Mouse (Mus musculus) heart, postnatal 0 days (tissue): ENCODE data around the gene Zcwpw1. TPM values are rescaled to one million over a fixed set of nuclear protein-coding genes. Genes with fewer than 3 reads are reported as not detected.
"Not testable (repeated sequence)": the region's sequence is repeated elsewhere in the genome, so short reads cannot be mapped to it uniquely, and the experiment has no call there.

ENCODE experiments used
- ATAC-seq: fragments of 200-750 bp; cut with Nextera tagmentation; 2 replicates; pipeline ENCODE4 v1.8.0; 2017; ENCODE audit warnings: low read depth, moderate number of reproducible peaks, moderate library complexity; ENCODE audit not compliant: insufficient read depth
- DNase-seq: peaks from one replicate; pipeline ENCODE4 v3.0.0-alpha.2; 2016; ENCODE audit warnings: low spot score
- H3K27ac ChIP-seq: fragments of 300-500 bp; sonication (generic); 2 replicates; pipeline ENCODE4 v1.5.1; 2014; ENCODE audit warnings: low read depth, mild to moderate bottlenecking
- H3K27me3 ChIP-seq: fragments of 300-500 bp; sonication (generic); 2 replicates; pipeline ENCODE4 v1.6.1; 2014; ENCODE audit warnings: low read length, mixed read lengths; ENCODE audit not compliant: control insufficient read depth, insufficient read depth
- H3K36me3 ChIP-seq: fragments of 300-500 bp; sonication (generic); replicated peaks from 2 replicates; pipeline ENCODE4 v1.6.1; 2014; ENCODE audit warnings: low read length, mixed read lengths; ENCODE audit not compliant: control insufficient read depth, insufficient read depth
- H3K4me1 ChIP-seq: fragments of 300-500 bp; sonication (generic); 2 replicates; pipeline ENCODE4 v1.6.1; 2014; ENCODE audit warnings: antibody characterized with exemption; ENCODE audit not compliant: control insufficient read depth, insufficient read depth
- H3K4me2 ChIP-seq: fragments of 300-500 bp; sonication (generic); 2 replicates; pipeline ENCODE4 v1.6.1; 2014; ENCODE audit warnings: low read depth, mild to moderate bottlenecking, low read length, moderate library complexity
- H3K4me3 ChIP-seq: fragments of 300-500 bp; sonication (generic); 2 replicates; pipeline ENCODE4 v1.5.1; 2014; ENCODE audit warnings: low read depth, low read length
- H3K9ac ChIP-seq: fragments of 300-500 bp; sonication (generic); replicated peaks from 2 replicates; pipeline ENCODE4 v1.6.1; 2014; ENCODE audit warnings: low read depth, low read length, mixed read lengths
- H3K9me3 ChIP-seq: fragments of 300-500 bp; sonication (generic); replicated peaks from 2 replicates; pipeline ENCODE4 v1.6.1; 2016; ENCODE audit warnings: low read length; ENCODE audit not compliant: control insufficient read depth
- CTCF ChIP-seq: IDR thresholded peaks from 2 replicates; pipeline ENCODE4 v1.5.1; 2016; ENCODE audit warnings: antibody characterized with exemption, control low read depth, low read depth
- EP300 ChIP-seq: IDR thresholded peaks from 2 replicates; pipeline ENCODE4 v1.6.1; 2016; ENCODE audit warnings: antibody characterized with exemption, low read depth
- WGBS: fragments of 180-500 bp; shearing (Covaris S2); extraction: QIAGEN DNeasy Blood & Tissue Kit; methylation state at CpG from one replicate; pipeline ENCODE4 v1.1.7; 2014; 5-methylcytosine and 5-hydroxymethylcytosine counted together
- polyA plus RNA-seq: library from polyadenylated mRNA; unstranded; fragments of >200 nt; fragmentation: Nextera tagmentation; extraction: Ambion mirVana; gene quantifications from 2 replicates; pipeline ENCODE4 v1.2.1, GENCODE M21; 2015
- total RNA-seq: library from RNA; depleted of rRNA; stranded (reverse); fragments of >200 nt; gene quantifications from 2 replicates; pipeline ENCODE4 v1.2.3, GENCODE M21; 2014; ENCODE audit warnings: low replicate concordance

Gene Zcwpw1
- total and polyA plus RNA-seq, 2 experiments from 2014 or later: 2.2 to 8.7 TPM

- Histone ChIP-seq H3K9me3 (no peaks in the 10 kb centered on the region), H3K9ac (no peak overlapping the region)
- no peak for ATAC-seq
Measured at GRCm38 (mm10) chr5:137836611-137837010, 49.0 kb downstream of the Zcwpw1 start.

GRCm38 (mm10) chr5:137837110-137837509, 49.5 kb downstream of the Zcwpw1 start:
- not testable (repeated sequence) for H3K27ac ChIP-seq, DNase-seq, H3K4me3 ChIP-seq, H3K9ac ChIP-seq, H3K4me2 ChIP-seq, H3K4me1 ChIP-seq, ATAC-seq, H3K9me3 ChIP-seq, H3K36me3 ChIP-seq, H3K27me3 ChIP-seq

More at GRCm38 (mm10) chr5:137836611-137837010, 49.0 kb downstream of the Zcwpw1 start:
- H3K27me3 ChIP-seq: no peaks in the 10 kb centered on the region
- no peak overlapping the region for H3K4me2 ChIP-seq
- H3K4me1 ChIP-seq: no peaks in the 10 kb centered on the region
- TF ChIP-seq CTCF: no peak
- no peak for TF ChIP-seq EP300
- H3K4me3 ChIP-seq: no peak overlapping the region
- H3K36me3 ChIP-seq: no peaks in the 10 kb centered on the region
- no peak overlapping the region for H3K27ac ChIP-seq
- no peak for DNase-seq

DNA sequence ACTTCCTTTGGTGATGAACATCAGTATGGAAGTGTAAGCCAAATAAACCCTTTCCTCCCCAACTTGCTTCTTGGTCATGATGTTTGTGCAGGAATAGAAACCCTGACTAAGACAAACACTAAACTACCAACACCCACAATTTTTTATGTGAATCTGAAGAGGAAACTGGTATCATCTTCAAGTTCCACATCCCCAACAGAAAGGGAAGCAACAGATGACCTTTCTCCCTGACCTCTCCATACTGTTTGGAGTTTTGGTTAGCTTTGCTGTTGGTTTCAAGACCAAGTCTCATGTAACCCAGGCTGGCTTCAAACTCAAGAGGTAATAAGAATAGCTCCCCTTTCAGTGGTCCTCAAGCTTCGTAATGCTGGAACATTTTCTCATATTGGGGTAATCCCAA, 62.7 kb downstream of the Zcwpw1 start:
- H3K4me2 ChIP-seq, H3K4me1 ChIP-seq, DNase-seq, H3K9me3 ChIP-seq, ATAC-seq, H3K27me3 ChIP-seq, H3K4me3 ChIP-seq, H3K36me3 ChIP-seq, H3K9ac ChIP-seq, H3K27ac ChIP-seq: not testable (repeated sequence)
- WGBS: 44% methylated on average over 1 of the region's 1 CpGs

DNA sequence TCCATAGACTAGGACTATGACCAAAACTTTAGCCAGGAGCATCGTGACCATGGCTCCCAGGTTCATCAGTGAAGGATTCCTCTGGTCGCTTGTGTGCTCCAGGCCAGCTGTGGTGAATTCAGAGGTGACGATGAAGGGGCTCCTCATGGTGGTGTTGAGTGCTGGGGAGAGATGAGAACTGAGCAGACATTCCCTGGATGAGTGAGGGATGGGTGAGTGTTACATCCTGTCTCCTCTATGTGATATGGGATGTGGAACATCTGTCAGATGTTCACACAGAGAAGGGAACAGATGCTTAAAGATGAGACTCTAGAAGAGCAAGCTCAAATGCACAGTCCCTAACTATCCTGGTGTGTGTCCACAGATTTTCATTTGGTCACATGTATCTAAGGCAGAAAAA, 67.3 kb downstream of the Zcwpw1 start:
- not testable (repeated sequence) for ATAC-seq, H3K4me1 ChIP-seq
- WGBS: 51% methylated on average over 3 of the region's 3 CpGs

GRCm38 (mm10) chr5:137856870-137857269, 69.3 kb downstream of the Zcwpw1 start:
- H3K9ac ChIP-seq, H3K4me1 ChIP-seq, DNase-seq, H3K4me2 ChIP-seq, H3K27ac ChIP-seq, H3K9me3 ChIP-seq, ATAC-seq, H3K4me3 ChIP-seq, H3K27me3 ChIP-seq, H3K36me3 ChIP-seq: not testable (repeated sequence)
- 52% methylated on average over 4 of the region's 5 CpGs for WGBS

More for the DNA sequence above, 67.3 kb downstream of the Zcwpw1 start:
- H3K36me3 ChIP-seq, DNase-seq, H3K9ac ChIP-seq, H3K4me3 ChIP-seq, H3K9me3 ChIP-seq, H3K27me3 ChIP-seq, H3K4me2 ChIP-seq, H3K27ac ChIP-seq: not testable (repeated sequence)

DNA sequence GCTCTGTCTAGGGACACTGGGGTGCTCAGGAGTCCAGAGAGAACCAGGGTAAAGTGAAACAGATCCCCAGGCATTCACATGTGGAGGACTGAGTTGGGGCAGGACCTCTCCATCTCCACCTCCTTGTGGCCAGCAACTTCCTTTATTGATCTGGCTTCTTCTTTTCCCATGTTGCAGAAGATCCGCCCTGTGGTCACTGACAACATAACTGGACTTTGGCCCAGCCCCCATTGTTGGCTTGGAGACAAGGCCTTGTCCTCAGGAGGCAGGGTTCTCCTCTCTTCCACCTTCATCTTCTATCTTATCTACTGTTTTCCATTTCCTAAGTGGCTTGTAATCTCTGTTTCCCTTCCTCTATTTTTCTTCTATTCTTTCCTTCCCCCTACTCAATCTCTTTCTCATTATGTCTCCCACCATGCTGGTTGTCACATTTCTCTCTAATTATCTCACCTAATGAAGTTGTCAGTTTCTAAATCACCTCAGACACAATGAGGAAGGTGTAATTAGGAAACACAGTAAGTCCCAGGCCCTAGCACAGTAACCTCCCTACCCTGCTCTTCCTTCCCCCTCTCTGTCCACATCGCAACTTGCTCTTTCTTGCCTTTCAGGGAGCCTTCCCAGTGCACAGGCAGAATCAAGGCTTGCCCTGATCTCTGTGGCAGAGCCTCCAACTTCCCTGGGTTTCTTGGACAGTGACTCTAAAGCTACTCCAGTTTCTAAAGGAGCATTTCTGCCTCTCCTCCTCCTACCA, 70.5 kb downstream of the Zcwpw1 start, which contains the start of gene Pilrb1:
TSS of gene Pilrb1 (minus strand) at position 147 of the 751 bp plus-strand sequence.
- H3K27ac ChIP-seq, H3K4me1 ChIP-seq, H3K4me2 ChIP-seq, H3K36me3 ChIP-seq, H3K27me3 ChIP-seq, H3K4me3 ChIP-seq, H3K9me3 ChIP-seq, DNase-seq, ATAC-seq, H3K9ac ChIP-seq: not testable (repeated sequence)
- WGBS: 55% methylated on average over 2 of the region's 2 CpGs

DNA sequence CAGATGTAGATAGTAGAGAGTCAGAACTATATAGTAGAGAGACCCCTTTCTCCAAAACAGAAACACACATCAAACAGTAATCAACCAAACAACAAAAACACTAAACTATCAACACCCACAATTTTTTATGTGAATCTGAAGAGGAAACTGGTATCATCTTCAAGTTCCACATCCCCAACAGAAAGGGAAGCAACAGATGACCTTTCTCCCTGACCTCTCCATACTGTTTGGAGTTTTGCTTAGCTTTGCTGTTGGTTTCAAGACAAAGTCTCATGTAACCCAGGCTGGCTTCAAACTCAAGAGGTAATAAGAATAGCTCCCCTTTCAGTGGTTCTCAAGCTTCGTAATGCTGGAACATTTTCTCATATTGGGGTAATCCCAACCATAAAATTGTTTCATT, 76.4 kb downstream of the Zcwpw1 start:
- WGBS: 96% methylated on average over 1 of the region's 1 CpGs
- not testable (repeated sequence) for H3K4me3 ChIP-seq, H3K36me3 ChIP-seq, H3K9ac ChIP-seq, H3K27ac ChIP-seq, H3K9me3 ChIP-seq, H3K4me1 ChIP-seq, H3K27me3 ChIP-seq, ATAC-seq, DNase-seq, H3K4me2 ChIP-seq

- 55% methylated on average over 2 of the region's 2 CpGs for WGBS
- H3K36me3 ChIP-seq: not testable (repeated sequence)
Measured at GRCm38 (mm10) chr5:137868600-137868999, 81.0 kb downstream of the Zcwpw1 start.

More at GRCm38 (mm10) chr5:137868600-137868999, 81.0 kb downstream of the Zcwpw1 start:
- H3K9me3 ChIP-seq, H3K4me2 ChIP-seq, H3K4me1 ChIP-seq, H3K9ac ChIP-seq, ATAC-seq, H3K27ac ChIP-seq, H3K27me3 ChIP-seq, H3K4me3 ChIP-seq, DNase-seq: not testable (repeated sequence)
